In genomic region chr5:122106212-122106611, GRCm38 (mm10) we compare ENCODE assay signal across 16 mouse cellular contexts. TPM values are rescaled to one million over a fixed set of nuclear protein-coding genes. Genes with fewer than 3 reads are reported as not detected.
"Had no signal": no experiment of that assay in that cellular context is flagged by ENCODE, and none has a peak within 500 bp of the region (broad histone marks: within the 10 kb centered on the region; RNA-seq: fewer than 3 reads in every experiment).

No protein-coding gene starts in this region.

- ATAC-seq: lung, postnatal 0 days had no signal

- H3K4me2 ChIP-seq: liver, embryonic 11.5 days; liver, embryonic 15.5 days; neural tube, embryonic 15.5 days had no signal

- H3K36me3 ChIP-seq: limb, embryonic 10.5 days; liver, embryonic 15.5 days; midbrain, embryonic 10.5 days; neural tube, embryonic 15.5 days had no signal

- H3K9ac ChIP-seq: liver, embryonic 15.5 days; neural tube, embryonic 15.5 days had no signal

- H3K9me3 ChIP-seq: limb, embryonic 10.5 days; liver, embryonic 15.5 days; midbrain, embryonic 10.5 days; neural tube, embryonic 15.5 days had no signal

- H3K4me3 ChIP-seq: left cerebral cortex, adult 2 months; limb, embryonic 10.5 days; liver, embryonic 15.5 days; midbrain, embryonic 10.5 days; myocyte; neural tube, embryonic 15.5 days had no signal

- DNase-seq: kidney, postnatal 25 days; lung, adult 2 months; lung, postnatal 4 days; midbrain, embryonic 14.5 days; thymus, postnatal 14 days had no signal

- H3K27ac ChIP-seq: left cerebral cortex, adult 2 months; limb, embryonic 10.5 days; liver, embryonic 15.5 days; midbrain, embryonic 10.5 days; neural tube, embryonic 15.5 days; stomach, postnatal 0 days had no signal

RNA-seq across cellular contexts. Expression of gene Myl2, which starts 5.5 kb away (rescaled TPM):
- polyA plus RNA-seq: urinary bladder, adult 2 months had no signal

RNA-seq across cellular contexts. Expression of gene Ccdc63, which starts 34.4 kb away (rescaled TPM):
- polyA plus RNA-seq: limb, embryonic 10.5 days; midbrain, embryonic 10.5 days; midbrain, embryonic 14.5 days; myocyte; neural tube, embryonic 11.5 days had no signal
